Mouse (Mus musculus): ENCODE results near the gene Ppp1r8. TPM values are rescaled to one million over a fixed set of nuclear protein-coding genes. Genes with fewer than 3 reads are reported as not detected.
"Not testable (repeated sequence)": the region's sequence is repeated elsewhere in the genome, so short reads cannot be mapped to it uniquely, and the experiment has no call there.

Ppp1r8 gene
- polyA plus RNA-seq, 1 experiment from 2014 or later: 52.8 TPM

GRCm38 (mm10) chr4:132806620-132807191, 36.3 kb downstream of the Ppp1r8 start:
- ChIA-PET CTCF (no interaction called here), POLR2A (no interaction called here)
- DNase-seq (ENCODE audit: low read depth, low spot score) (no peak), ATAC-seq (no peak)
- in situ Hi-C loops (cut with MboI; ENCODE audit: low pct_unique_long_range_greater_than_20kb): no loop called here
- TF ChIP-seq CTCF (IDR thresholded peaks at IDR 0.05): no peak
- H3K27me3 ChIP-seq: no peaks in the 10 kb centered on the region

GRCm38 (mm10) chr4:132805599-132806197, 37.3 kb downstream of the Ppp1r8 start:
- no peak for TF ChIP-seq CTCF (IDR thresholded peaks at IDR 0.05)
- DNase-seq (ENCODE audit: low read depth, low spot score): no peak
- in situ Hi-C loops (cut with MboI; ENCODE audit: low pct_unique_long_range_greater_than_20kb): no loop called here
- no peaks in the 10 kb centered on the region for H3K27me3 ChIP-seq
- ATAC-seq: no peak
- ChIA-PET POLR2A (interaction anchor here (0.5 kb wide), 1 partner anchor 29 kb away, joined by 3 read pairs; no protein-coding TSS in a partner anchor), CTCF (interaction anchor here (0.7 kb wide), 1 partner anchor 12 kb away, joined by 3 read pairs; no protein-coding TSS in a partner anchor)

GRCm38 (mm10) chr4:132805146-132805545, 37.8 kb downstream of the Ppp1r8 start:
- TF ChIP-seq CTCF (IDR thresholded peaks at IDR 0.05): no peak
- ChIA-PET CTCF (no interaction called here), POLR2A (interaction anchor here (0.5 kb wide), 1 partner anchor 28 kb away, joined by 3 read pairs; no protein-coding TSS in a partner anchor)
- in situ Hi-C loops (cut with MboI; ENCODE audit: low pct_unique_long_range_greater_than_20kb): no loop called here
- no peaks in the 10 kb centered on the region for H3K27me3 ChIP-seq
- DNase-seq (ENCODE audit: low read depth, low spot score): no peak
- ATAC-seq: no peak

- H3K27me3 ChIP-seq: no peaks in the 10 kb centered on the region
- in situ Hi-C loops (cut with MboI; ENCODE audit: low pct_unique_long_range_greater_than_20kb): no loop called here
- DNase-seq (ENCODE audit: low read depth, low spot score) (no peak), ATAC-seq (no peak)
- CTCF ChIA-PET: no interaction called here
- POLR2A ChIA-PET: interaction anchor here (0.7 kb wide), 1 partner anchor 36 kb away, joined by 3 read pairs; the partner anchor contains the start of gene Rpa2
- no peak for TF ChIP-seq CTCF (IDR thresholded peaks at IDR 0.05)
These were observed 38.6 kb downstream of the Ppp1r8 start for GRCm38 (mm10) chr4:132804331-132804730.

GRCm38 (mm10) chr4:132803876-132804275, 39.1 kb downstream of the Ppp1r8 start:
- no peak for TF ChIP-seq CTCF (IDR thresholded peaks at IDR 0.05)
- DNase-seq (ENCODE audit: low read depth, low spot score) (no peak), ATAC-seq (no peak)
- POLR2A ChIA-PET: interaction anchor here (0.7 kb wide), 1 partner anchor 36 kb away, joined by 3 read pairs; the partner anchor contains the start of gene Rpa2
- in situ Hi-C loops (cut with MboI; ENCODE audit: low pct_unique_long_range_greater_than_20kb): no loop called here
- CTCF ChIA-PET: no interaction called here
- H3K27me3 ChIP-seq: no peaks in the 10 kb centered on the region

GRCm38 (mm10) chr4:132803212-132803611, 39.8 kb downstream of the Ppp1r8 start:
- CTCF ChIA-PET: no interaction called here

GRCm38 (mm10) chr4:132802171-132802637, 40.8 kb downstream of the Ppp1r8 start:
- DNase-seq (ENCODE audit: low read depth, low spot score): no peak
- in situ Hi-C loops (cut with MboI; ENCODE audit: low pct_unique_long_range_greater_than_20kb): no loop called here

More at GRCm38 (mm10) chr4:132803212-132803611, 39.8 kb downstream of the Ppp1r8 start:
- no peak for TF ChIP-seq CTCF (IDR thresholded peaks at IDR 0.05)
- H3K27me3 ChIP-seq: no peaks in the 10 kb centered on the region
- DNase-seq (ENCODE audit: low read depth, low spot score) (no peak), ATAC-seq (no peak)
- POLR2A ChIA-PET: interaction anchor here (0.6 kb wide), 1 partner anchor 9 kb away, joined by 3 read pairs; no protein-coding TSS in a partner anchor
- in situ Hi-C loops (cut with MboI; ENCODE audit: low pct_unique_long_range_greater_than_20kb): no loop called here

GRCm38 (mm10) chr4:132801176-132802077, 41.5 kb downstream of the Ppp1r8 start:
- DNase-seq (ENCODE audit: low read depth, low spot score): no peak
- in situ Hi-C loops (cut with MboI; ENCODE audit: low pct_unique_long_range_greater_than_20kb): no loop called here
- CTCF ChIA-PET: no interaction called here

More at GRCm38 (mm10) chr4:132802171-132802637, 40.8 kb downstream of the Ppp1r8 start:
- ChIA-PET CTCF (no interaction called here), POLR2A (no interaction called here)
- no peak for TF ChIP-seq CTCF (IDR thresholded peaks at IDR 0.05)
- ATAC-seq: no peak
- no peaks in the 10 kb centered on the region for H3K27me3 ChIP-seq

GRCm38 (mm10) chr4:132799845-132800244, 43.1 kb downstream of the Ppp1r8 start:
- no peak for ATAC-seq
- POLR2A ChIA-PET: no interaction called here
- CTCF ChIA-PET: no interaction called here
- no peaks in the 10 kb centered on the region for H3K27me3 ChIP-seq
- no peak for DNase-seq (ENCODE audit: low read depth, low spot score)
- TF ChIP-seq CTCF (IDR thresholded peaks at IDR 0.05): no peak
- in situ Hi-C loops (cut with MboI; ENCODE audit: low pct_unique_long_range_greater_than_20kb): no loop called here

More at GRCm38 (mm10) chr4:132801176-132802077, 41.5 kb downstream of the Ppp1r8 start:
- H3K27me3 ChIP-seq: no peaks in the 10 kb centered on the region
- POLR2A ChIA-PET: no interaction called here
- no peak for ATAC-seq
- no peak for TF ChIP-seq CTCF (IDR thresholded peaks at IDR 0.05)

GRCm38 (mm10) chr4:132798666-132799065, 44.3 kb downstream of the Ppp1r8 start:
- DNase-seq (ENCODE audit: low read depth, low spot score); ATAC-seq; CTCF ChIA-PET; H3K27me3 ChIP-seq; in situ Hi-C loops (cut with MboI; ENCODE audit: low pct_unique_long_range_greater_than_20kb): not testable (repeated sequence)
- POLR2A ChIA-PET: interaction anchor here (0.5 kb wide), 1 partner anchor 956 kb away, joined by 3 read pairs; no protein-coding TSS in a partner anchor
